8 mouse cellular contexts compared by ENCODE assay signal in the genomic region with DNA sequence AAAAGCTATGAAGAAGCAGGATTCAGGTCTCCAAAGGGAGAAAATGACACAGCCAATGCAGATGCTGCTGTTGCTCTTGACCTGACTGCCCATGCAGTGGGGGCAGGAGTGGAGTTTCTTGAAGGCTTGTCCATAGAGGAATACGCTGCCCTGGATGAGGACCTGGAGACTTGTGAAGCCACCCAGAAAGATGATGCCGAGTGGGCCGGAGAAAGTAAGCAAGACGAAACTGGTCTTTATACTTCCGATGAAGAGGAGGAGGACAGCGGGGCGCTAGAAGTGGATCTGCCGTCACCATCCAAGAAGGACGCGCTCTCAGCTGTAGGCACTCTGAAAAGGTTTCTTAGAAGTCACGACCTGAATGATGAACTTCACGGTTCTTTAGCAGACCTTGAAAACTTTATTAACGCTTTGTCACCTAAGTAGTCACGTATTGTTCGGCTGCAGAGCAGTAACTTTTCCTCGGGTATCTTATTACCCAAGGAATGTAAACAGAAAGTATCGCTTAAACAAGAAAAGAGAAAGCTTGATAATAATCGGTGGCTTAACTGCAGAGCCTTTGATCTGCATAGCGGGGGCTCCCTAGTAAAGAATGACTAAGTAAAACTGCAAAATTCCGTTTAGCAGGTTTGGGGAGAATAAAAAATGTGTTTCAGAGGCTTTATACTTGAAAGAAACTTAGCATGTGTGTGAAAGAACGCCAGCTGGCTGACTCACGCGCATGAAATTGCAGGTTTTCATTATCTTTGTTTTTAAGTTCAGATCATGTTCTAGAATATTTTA. TPM values are rescaled to one million over a fixed set of nuclear protein-coding genes. Genes with fewer than 3 reads are reported as not detected.
DNase-seq lines count a peak whose midpoint lies in the region; ATAC-seq and TF ChIP-seq lines count a peak whose summit lies in the region.

No protein-coding gene starts in this region.

- H3K36me3 ChIP-seq in kidney, embryonic 14.5 days (ENCODE audit: control insufficient read depth, insufficient read depth, low read length), result no peaks in the 10 kb centered on the region
- H3K36me3 ChIP-seq in hindbrain, embryonic 12.5 days, result no peaks in the 10 kb centered on the region
- no peaks in the 10 kb centered on the region for H3K36me3 ChIP-seq in liver, embryonic 14.5 days (replicated peaks; ENCODE audit: control insufficient read depth, insufficient read depth, low read depth)

- peak overlapping the region; percentile 42 for H3K4me2 ChIP-seq in kidney, embryonic 14.5 days (replicated peaks; ENCODE audit: low read depth, low read length)
- H3K4me2 ChIP-seq in hindbrain, embryonic 12.5 days (replicated peaks), result peak overlapping the region; percentile 43
- H3K4me2 ChIP-seq in liver, embryonic 14.5 days (ENCODE audit: low read depth), result peak overlapping the region; percentile 61

- no peak overlapping the region for H3K27ac ChIP-seq in kidney, embryonic 14.5 days (ENCODE audit: low read depth, low read length)
- H3K27ac ChIP-seq in hindbrain, embryonic 12.5 days, result no peak overlapping the region
- H3K27ac ChIP-seq in liver, embryonic 14.5 days, result no peak overlapping the region

- H3K9me3 ChIP-seq in kidney, embryonic 14.5 days (ENCODE audit: control insufficient read depth, low read length), result no peaks in the 10 kb centered on the region
- H3K9me3 ChIP-seq in hindbrain, embryonic 12.5 days (replicated peaks), result no peaks in the 10 kb centered on the region
- no peaks in the 10 kb centered on the region for H3K9me3 ChIP-seq in liver, embryonic 14.5 days (ENCODE audit: control insufficient read depth, low read length)

- DNase-seq in kidney, postnatal 14 days, result no peak
- DNase-seq in brain, embryonic 14.5 days (ENCODE audit: low read depth), result peak; percentile 65
- DNase-seq in liver, embryonic 14.5 days (ENCODE audit: low read depth in 3 of 3, low spot score in 3 of 3), result no peak
- peak; percentile 14 for DNase-seq in right cerebral cortex, postnatal 14 days
- DNase-seq in cerebellum, postnatal 10 days, result no peak
- DNase-seq in adrenal gland, adult 8-10 months, result no peak

- H3K27me3 ChIP-seq in kidney, embryonic 14.5 days (ENCODE audit: control insufficient read depth, insufficient read depth, low read length), result no peaks in the 10 kb centered on the region
- no peaks in the 10 kb centered on the region for H3K27me3 ChIP-seq in hindbrain, embryonic 12.5 days
- peaks cover 6% of the 10 kb centered on the region for H3K27me3 ChIP-seq in liver, embryonic 14.5 days (ENCODE audit: control insufficient read depth, insufficient read depth, low read length)

- 0 out of 2 replicates have a peak, but pooled peaks cover 4% of the 10 kb centered on the region for H3K4me1 ChIP-seq in kidney, embryonic 14.5 days (ENCODE audit: control insufficient read depth, insufficient read depth, low read length)
- H3K4me1 ChIP-seq in hindbrain, embryonic 12.5 days, result 0 out of 2 replicates have a peak, but pooled peaks cover 3% of the 10 kb centered on the region
- 0 out of 4 replicates have a peak, but pooled peaks cover 0 to 2% of the 10 kb centered on the region in 2 experiments for H3K4me1 ChIP-seq in liver, embryonic 14.5 days (replicated peaks; ENCODE audit: control insufficient read depth in 2 of 2, insufficient read depth in 2 of 2, low read length in 1 of 2)

- no peak for TF ChIP-seq POLR2A in brain, embryonic 14.5 days (IDR thresholded peaks at IDR 0.05; ENCODE audit: borderline replicate concordance, extremely low read depth, insufficient read depth, insufficient read length, poor library complexity, severe bottlenecking)

- TF ChIP-seq CTCF in brain, embryonic 14.5 days (IDR thresholded peaks at IDR 0.05; ENCODE audit: borderline replicate concordance, extremely low read depth, insufficient read depth, insufficient read length), result no peak
- TF ChIP-seq CTCF in liver, embryonic 14.5 days (IDR thresholded peaks at IDR 0.05; ENCODE audit: low read depth), result no peak

- 6% methylated on average over 23 of the region's 23 CpGs for WGBS in kidney, embryonic 14.5 days
- 10% methylated on average over 23 of the region's 23 CpGs for WGBS in hindbrain, embryonic 12.5 days
- 6% methylated on average over 23 of the region's 23 CpGs for WGBS in liver, embryonic 14.5 days (ENCODE audit: insufficient replicate concordance)

- ATAC-seq in kidney, embryonic 14.5 days (ENCODE audit: low FRiP score, low TSS enrichment), result no peak
- no peak for ATAC-seq in hindbrain, embryonic 12.5 days (ENCODE audit: low FRiP score)
- no peak for ATAC-seq in liver, embryonic 14.5 days (ENCODE audit: insufficient read depth)

- no peak for TF ChIP-seq EP300 in liver, embryonic 14.5 days (IDR thresholded peaks at IDR 0.05; ENCODE audit: low read depth)

- H3K9ac ChIP-seq in kidney, embryonic 14.5 days (ENCODE audit: low read depth, low read length), result peak overlapping the region; percentile 5; the same call in 1 of the 2 replicates
- no peak overlapping the region for H3K9ac ChIP-seq in hindbrain, embryonic 12.5 days
- no peak overlapping the region for H3K9ac ChIP-seq in liver, embryonic 14.5 days (replicated peaks)

- H3K4me3 ChIP-seq in kidney, embryonic 14.5 days (ENCODE audit: low read length), result peak overlapping the region; percentile 20
- peak overlapping the region; percentile 14 for H3K4me3 ChIP-seq in hindbrain, embryonic 12.5 days
- peak overlapping the region; percentile 41 to 42 for H3K4me3 ChIP-seq in liver, embryonic 14.5 days (ENCODE audit: insufficient read depth in 1 of 2, low read depth in 2 of 2, low read length in 2 of 2)

RNA-seq across cellular contexts. Expression of a gene that starts 1.7 kb away (rescaled TPM):
- not detected in 2 replicates for polyA plus RNA-seq in kidney, embryonic 14.5 days (2014; fragmentation: Nextera tagmentation; extraction: Ambion mirVana)
- polyA plus RNA-seq in brain, embryonic 14.5 days (2012; rRNA removed), result 0.01 and 0.04 TPM in 2 replicates
- polyA plus RNA-seq in hindbrain, embryonic 12.5 days (2016; fragmentation: Nextera tagmentation; extraction: Ambion mirVana), result 0.20 TPM in 1 of 2 replicates, not detected in the other
- polyA plus RNA-seq in liver, embryonic 14.5 days (2012; rRNA removed), result not detected in 2 replicates
- polyA plus RNA-seq in liver, embryonic 14.5 days (2014; fragmentation: Nextera tagmentation; extraction: Ambion mirVana), result not detected in 2 replicates
- total RNA-seq in adrenal gland, adult 8-10 months (2022), result under 1 TPM in 2 of 4 experiments, not detected in 2; 0.06 to 0.18 TPM

RNA-seq across cellular contexts. Expression of a gene that starts 12.7 kb away (rescaled TPM):
- 34.4 and 44.6 TPM in 2 replicates for polyA plus RNA-seq in kidney, embryonic 14.5 days (2014; fragmentation: Nextera tagmentation; extraction: Ambion mirVana)
- 13.6 and 16.4 TPM in 2 replicates for polyA plus RNA-seq in brain, embryonic 14.5 days (2012; rRNA removed)
- polyA plus RNA-seq in hindbrain, embryonic 12.5 days (2016; fragmentation: Nextera tagmentation; extraction: Ambion mirVana), result 33.1 and 39.9 TPM in 2 replicates
- 3.7 and 5.3 TPM in 2 replicates for polyA plus RNA-seq in liver, embryonic 14.5 days (2012; rRNA removed)
- 10.9 and 12.0 TPM in 2 replicates for polyA plus RNA-seq in liver, embryonic 14.5 days (2014; fragmentation: Nextera tagmentation; extraction: Ambion mirVana)
- total RNA-seq in adrenal gland, adult 8-10 months (2022), result 10 to 100 TPM; 47.6 to 58.3 (median 54.6) TPM

Comparison
In these comparisons a context has a peak if more than half of its experiments do, and no peak if none do; other contexts are left out.
1. DNase-seq: peak in brain, embryonic 14.5 days (single experiment) and right cerebral cortex, postnatal 14 days (single experiment); none in kidney, postnatal 14 days (single experiment), liver, embryonic 14.5 days (0 of 3), cerebellum, postnatal 10 days (0 of 2) and adrenal gland, adult 8-10 months (single experiment).
2. Peak in every context shown above with its lines, with median percentiles within 50 percentile points of each other: H3K4me2 ChIP-seq and H3K4me3 ChIP-seq.